Mouse (Mus musculus) liver, embryonic 15.5 days (tissue): Measurements from ENCODE around the gene Pigr. TPM values are rescaled to one million over a fixed set of nuclear protein-coding genes. Genes with fewer than 3 reads are reported as not detected.

ENCODE experiments used
- ATAC-seq: fragments of 200-750 bp; cut with Nextera tagmentation; 2 replicates; pipeline ENCODE4 v1.8.0; 2017; ENCODE audit warnings: moderate number of reproducible peaks, mild to moderate bottlenecking, moderate library complexity; ENCODE audit not compliant: insufficient read depth
- H3K27ac ChIP-seq: fragments of 300-500 bp; sonication (generic); replicated peaks from 2 replicates; pipeline ENCODE4 v1.5.1; 2015; ENCODE audit warnings: mild to moderate bottlenecking, inconsistent platforms
- H3K27me3 ChIP-seq: fragments of 300-500 bp; sonication (generic); 2 replicates; pipeline ENCODE4 v1.6.1; 2015; ENCODE audit warnings: mild to moderate bottlenecking, inconsistent platforms
- H3K36me3 ChIP-seq: fragments of 300-500 bp; sonication (generic); replicated peaks from 2 replicates; pipeline ENCODE4 v1.6.1; 2015; ENCODE audit warnings: moderate library complexity, mild to moderate bottlenecking, inconsistent platforms
- H3K4me1 ChIP-seq: fragments of 300-500 bp; sonication (generic); replicated peaks from 2 replicates; pipeline ENCODE4 v1.6.1; 2015; ENCODE audit warnings: inconsistent platforms
- H3K4me2 ChIP-seq: fragments of 300-500 bp; sonication (generic); 2 replicates; pipeline ENCODE4 v1.6.1; 2015; ENCODE audit warnings: moderate library complexity, mild to moderate bottlenecking, inconsistent platforms
- H3K4me3 ChIP-seq: fragments of 300-500 bp; sonication (generic); replicated peaks from 2 replicates; pipeline ENCODE4 v1.5.1; 2015; ENCODE audit warnings: mild to moderate bottlenecking, inconsistent platforms
- H3K9ac ChIP-seq: fragments of 300-500 bp; sonication (generic); 2 replicates; pipeline ENCODE4 v1.6.1; 2015; ENCODE audit warnings: moderate library complexity, mild to moderate bottlenecking, inconsistent platforms
- H3K9me3 ChIP-seq: fragments of 300-500 bp; sonication (generic); replicated peaks from 2 replicates; pipeline ENCODE4 v1.6.1; 2016; ENCODE audit warnings: inconsistent platforms
- WGBS: fragments of 180-500 bp; shearing (Covaris S2); methylation state at CpG from one replicate; pipeline ENCODE4 v1.1.7; 2015; ENCODE audit warnings: mixed read lengths; ENCODE audit not compliant: insufficient replicate concordance; 5-methylcytosine and 5-hydroxymethylcytosine counted together
- polyA plus RNA-seq: library from polyadenylated mRNA; unstranded; fragments of >200 nt; fragmentation: Nextera tagmentation; extraction: Ambion mirVana; gene quantifications from 2 replicates; pipeline ENCODE4 v1.2.1, GENCODE M21; 2015

The Pigr gene
- 0.24 and 0.40 TPM in 2 replicates for polyA plus RNA-seq

DNA sequence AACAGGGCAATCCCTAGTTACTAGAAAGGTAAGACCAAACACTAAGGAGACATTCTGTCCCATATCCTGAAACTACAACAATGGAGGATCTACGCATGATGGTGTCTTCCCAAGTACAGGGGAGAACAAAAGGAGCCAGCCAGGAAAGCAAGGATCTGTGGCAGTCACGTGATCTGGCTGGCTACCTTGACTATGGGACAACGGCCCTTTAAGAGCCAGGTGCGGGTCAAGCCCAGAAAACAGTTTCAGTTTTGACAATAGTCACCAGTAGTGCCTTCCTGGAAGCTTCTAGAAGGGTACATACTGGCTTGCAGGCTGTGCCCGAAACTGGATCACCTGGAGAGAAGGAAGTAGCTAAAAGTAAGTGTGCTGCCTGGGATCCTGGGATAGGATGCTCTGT, at the start of gene Pigr:
TSS of gene Pigr (plus strand) at position 237 of the 400 bp plus-strand sequence.
- H3K9ac ChIP-seq = no peak within 1 kb of the TSS
- H3K36me3 ChIP-seq = no peaks in the 10 kb centered on the region
- no peak within 1 kb of the TSS for H3K4me2 ChIP-seq
- H3K27ac ChIP-seq = no peak within 1 kb of the TSS
- ATAC-seq = no peak
- no peaks in the 10 kb centered on the region for H3K9me3 ChIP-seq
- no peaks in the 10 kb centered on the region for H3K27me3 ChIP-seq
- 0 out of 2 replicates have a peak, but pooled peaks cover 4% of the 10 kb centered on the region for H3K4me1 ChIP-seq
- 63% methylated on average over 5 of the region's 5 CpGs for WGBS
- no peak within 1 kb of the TSS for H3K4me3 ChIP-seq

DNA sequence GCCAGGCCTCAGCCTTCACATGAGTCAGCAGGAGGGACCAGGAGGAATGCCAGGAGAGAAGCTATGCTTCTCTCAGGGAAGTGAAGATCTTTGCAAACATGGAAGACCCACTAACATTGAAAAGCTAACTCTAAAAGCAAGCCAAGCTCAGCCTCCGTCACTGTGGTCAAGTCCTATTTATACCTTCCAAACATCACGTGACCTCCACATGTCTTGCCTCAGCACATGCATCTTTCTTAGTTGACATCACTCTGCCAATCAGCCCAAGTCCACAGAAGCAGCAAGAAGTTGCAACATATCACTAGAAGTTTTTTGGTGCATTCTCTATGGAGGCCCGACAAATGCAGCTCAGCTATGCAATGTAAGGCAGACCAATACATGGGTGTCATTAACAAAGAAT, 46.6 kb upstream of the Pigr start:
- no peaks in the 10 kb centered on the region for H3K36me3 ChIP-seq
- WGBS = 75% methylated on average over 3 of the region's 3 CpGs
- H3K4me2 ChIP-seq = no peak overlapping the region
- H3K4me1 ChIP-seq = peaks cover 8% of the 10 kb centered on the region; the same call in 1 of the 2 replicates
- no peak for ATAC-seq
- H3K9me3 ChIP-seq = no peaks in the 10 kb centered on the region
- no peak overlapping the region for H3K9ac ChIP-seq
- H3K27ac ChIP-seq = no peak overlapping the region
- H3K27me3 ChIP-seq = peaks cover 7% of the 10 kb centered on the region; the same call in 1 of the 2 replicates
- no peak overlapping the region for H3K4me3 ChIP-seq

DNA sequence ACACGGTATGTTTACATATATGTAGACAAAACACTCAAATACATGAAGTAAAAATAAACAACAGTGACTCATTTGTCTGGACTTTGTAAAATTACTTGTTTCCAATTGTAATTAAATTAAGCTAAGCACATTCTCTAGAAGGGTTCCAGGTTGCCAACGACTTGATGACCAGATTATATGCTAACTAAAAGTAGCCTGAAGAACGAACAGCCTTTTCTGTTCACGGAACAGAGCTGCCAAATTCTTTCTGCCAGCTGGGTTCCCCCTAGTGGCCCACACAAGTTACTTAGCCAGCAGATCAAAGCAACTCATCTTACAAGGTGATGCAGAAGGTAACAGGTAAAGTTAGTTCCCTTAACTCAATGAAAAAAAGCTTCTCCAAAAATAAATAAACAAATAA, 42.4 kb upstream of the Pigr start:
- WGBS = 24% methylated on average over 4 of the region's 4 CpGs
- peaks cover 15% of the 10 kb centered on the region; the same call in 1 of the 2 replicates for H3K27me3 ChIP-seq
- no peak overlapping the region for H3K27ac ChIP-seq
- no peak overlapping the region for H3K4me2 ChIP-seq
- no peak overlapping the region for H3K4me3 ChIP-seq
- H3K9me3 ChIP-seq = no peaks in the 10 kb centered on the region
- peaks cover 8% of the 10 kb centered on the region; the same call in 1 of the 2 replicates for H3K4me1 ChIP-seq
- no peaks in the 10 kb centered on the region for H3K36me3 ChIP-seq
- no peak for ATAC-seq
- H3K9ac ChIP-seq = no peak overlapping the region

DNA sequence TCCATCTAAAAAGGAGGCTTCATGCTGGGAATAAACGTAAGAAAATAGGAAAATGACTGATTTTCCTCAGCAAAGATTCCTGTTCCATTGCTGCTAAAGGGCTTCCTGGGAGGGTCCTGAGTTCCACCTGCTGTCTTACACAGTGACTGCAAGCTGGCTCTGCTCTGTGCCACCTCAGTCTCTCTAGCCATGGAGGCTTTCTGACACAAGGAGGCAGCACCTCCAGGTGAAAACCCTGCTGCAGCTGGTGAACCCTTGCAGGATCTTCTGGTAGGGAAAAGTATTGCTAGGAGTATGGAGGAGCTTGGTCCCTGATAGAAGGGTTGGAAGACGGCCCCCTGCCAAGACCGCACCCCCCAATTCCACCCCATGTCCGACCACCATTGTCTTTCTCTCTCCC, 39.5 kb upstream of the Pigr start:
- Histone ChIP-seq H3K27me3 (peaks cover 11% of the 10 kb centered on the region; the same call in 1 of the 2 replicates), H3K4me2 (no peak overlapping the region), H3K9me3 (no peaks in the 10 kb centered on the region), H3K27ac (no peak overlapping the region), H3K4me1 (peaks cover 8% of the 10 kb centered on the region; the same call in 1 of the 2 replicates), H3K36me3 (no peaks in the 10 kb centered on the region), H3K9ac (no peak overlapping the region), H3K4me3 (no peak overlapping the region)
- WGBS = 26% methylated on average over 4 of the region's 4 CpGs
- no peak for ATAC-seq

DNA sequence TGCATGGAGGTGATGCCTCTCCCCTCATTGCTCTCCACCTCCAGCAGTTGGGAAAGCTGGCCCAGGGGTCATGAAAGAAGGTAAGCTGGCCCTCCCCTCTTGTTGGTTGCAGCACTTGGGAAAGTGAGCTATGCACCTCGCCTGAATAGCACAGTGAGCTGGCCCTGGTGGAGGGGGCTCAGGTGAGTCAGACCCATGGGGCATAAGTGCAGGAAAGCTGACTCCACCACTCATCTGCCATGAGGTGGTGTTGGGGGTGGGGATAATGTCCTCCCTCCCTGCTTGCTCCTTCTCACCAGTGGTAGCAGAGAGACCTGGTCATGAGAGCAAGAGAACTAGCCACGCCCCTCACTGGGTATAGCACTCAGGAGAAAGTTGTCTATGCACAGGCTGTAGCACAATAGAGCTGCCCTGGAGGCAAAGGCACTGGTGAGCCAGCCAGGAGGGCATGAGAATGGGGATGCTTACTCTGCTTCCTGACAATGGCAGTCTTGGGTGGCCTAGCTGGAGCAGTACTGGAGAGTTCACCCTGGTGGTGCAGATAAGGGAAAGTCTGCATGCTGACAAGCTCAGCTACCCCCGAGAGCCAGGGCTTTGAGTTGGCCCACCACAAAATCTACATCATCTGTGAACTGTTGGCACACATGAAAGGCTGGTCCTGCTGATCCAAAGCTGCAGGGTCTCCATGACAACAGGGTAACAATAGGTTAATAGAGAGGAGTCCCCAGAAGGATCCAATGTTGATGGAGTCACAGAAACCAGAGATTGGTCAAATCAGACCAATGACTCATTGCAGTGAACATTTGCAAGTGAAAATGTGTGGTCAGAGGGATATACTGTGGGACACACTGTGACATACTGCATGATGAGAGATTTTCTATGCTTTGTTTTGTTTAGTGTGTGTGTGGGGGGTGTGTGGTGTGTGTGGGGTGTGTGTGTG, 36.7 kb upstream of the Pigr start:
- Histone ChIP-seq H3K4me1 (no peaks in the 10 kb centered on the region), H3K9ac (no peak overlapping the region), H3K9me3 (no peaks in the 10 kb centered on the region), H3K27me3 (0 out of 2 replicates have a peak, but pooled peaks cover 8% of the 10 kb centered on the region), H3K4me3 (no peak overlapping the region), H3K4me2 (no peak overlapping the region), H3K36me3 (no peaks in the 10 kb centered on the region), H3K27ac (no peak overlapping the region)
- ATAC-seq = no peak
- 34% methylated on average over 3 of the region's 3 CpGs for WGBS

DNA sequence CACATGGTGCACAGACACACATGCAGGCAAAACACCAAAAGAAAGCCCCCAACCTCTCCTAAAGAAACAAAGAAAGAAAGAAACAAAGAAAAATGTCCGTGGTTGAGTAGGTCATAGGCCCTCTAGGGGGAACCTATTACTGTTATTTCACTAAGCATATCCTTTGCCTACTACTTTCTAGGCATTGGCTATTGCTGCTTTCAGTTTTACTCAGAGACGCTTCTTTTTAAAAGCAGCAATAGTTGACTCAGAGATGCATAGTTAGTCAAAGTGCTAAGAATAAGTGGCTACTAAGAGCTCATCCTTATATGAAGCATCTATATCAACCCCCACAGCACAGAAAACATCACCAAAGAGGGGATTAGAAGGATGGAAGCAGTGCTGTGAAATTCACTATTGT, 31.2 kb upstream of the Pigr start:
- H3K9me3 ChIP-seq = no peaks in the 10 kb centered on the region
- 48% methylated on average over 2 of the region's 2 CpGs for WGBS
- H3K27ac ChIP-seq = no peak overlapping the region
- no peak overlapping the region for H3K9ac ChIP-seq
- no peaks in the 10 kb centered on the region for H3K27me3 ChIP-seq
- H3K4me2 ChIP-seq = no peak overlapping the region
- no peaks in the 10 kb centered on the region for H3K4me1 ChIP-seq
- no peak for ATAC-seq
- no peak overlapping the region for H3K4me3 ChIP-seq
- H3K36me3 ChIP-seq = no peaks in the 10 kb centered on the region

DNA sequence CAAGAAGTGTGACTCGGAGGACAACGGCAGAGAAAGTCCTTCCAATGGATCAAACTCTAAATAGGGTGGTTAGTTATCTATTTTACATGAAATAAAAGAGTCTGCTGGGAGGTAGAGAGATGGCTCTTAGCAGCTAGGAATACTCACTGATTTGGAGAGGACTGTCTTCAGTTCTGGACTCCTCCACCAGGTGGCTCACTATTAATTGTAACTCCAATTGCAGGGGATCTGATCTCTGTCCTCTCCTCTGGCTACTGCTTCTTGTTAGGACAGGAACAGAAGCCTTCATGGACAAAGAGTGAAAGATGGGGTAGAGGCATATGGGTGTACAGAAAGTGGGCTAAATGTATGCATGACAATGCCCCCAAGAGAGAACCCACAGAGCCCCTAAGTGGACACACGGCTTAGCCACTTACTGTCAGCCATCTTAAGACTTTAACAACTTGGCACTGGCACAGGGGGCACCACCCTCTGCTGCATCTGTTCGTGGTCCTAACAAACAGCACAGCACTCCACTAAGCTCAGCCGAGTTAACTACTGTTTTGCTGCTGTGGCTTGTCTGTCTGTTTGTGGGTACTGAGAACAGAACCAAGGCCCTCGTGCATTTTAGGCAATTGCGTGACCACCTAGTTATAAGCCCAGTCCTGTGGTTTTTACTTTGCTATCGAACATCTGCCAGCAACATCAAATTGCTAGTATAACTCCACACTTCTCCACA, 29.4 kb upstream of the Pigr start:
- Histone ChIP-seq H3K27me3 (no peaks in the 10 kb centered on the region), H3K9me3 (no peaks in the 10 kb centered on the region), H3K27ac (no peak overlapping the region), H3K36me3 (no peaks in the 10 kb centered on the region), H3K4me2 (no peak overlapping the region), H3K4me1 (no peaks in the 10 kb centered on the region), H3K4me3 (no peak overlapping the region), H3K9ac (no peak overlapping the region)
- 65% methylated on average over 8 of the region's 8 CpGs for WGBS
- ATAC-seq = no peak

DNA sequence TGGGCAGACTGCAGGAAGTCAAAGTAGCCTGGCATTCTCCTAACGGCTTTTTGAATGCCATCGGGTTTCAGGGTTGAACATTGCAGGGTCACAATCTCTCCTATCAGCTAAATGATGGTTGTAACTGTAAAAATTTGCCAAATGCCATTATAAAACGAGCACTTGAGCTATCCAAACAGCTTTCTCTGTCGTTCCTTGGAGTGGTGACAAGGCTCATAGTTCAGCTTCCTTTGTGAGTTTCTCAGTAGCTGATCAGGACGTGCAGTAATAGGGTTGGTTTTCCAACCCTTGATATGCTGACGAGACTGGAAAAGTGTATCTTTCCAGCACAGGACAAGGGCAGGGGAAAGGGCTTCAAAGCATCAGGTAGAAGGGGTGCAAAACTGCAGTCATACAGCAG, 28.4 kb upstream of the Pigr start:
- H3K4me2 ChIP-seq = no peak overlapping the region
- no peaks in the 10 kb centered on the region for H3K4me1 ChIP-seq
- H3K9me3 ChIP-seq = no peaks in the 10 kb centered on the region
- H3K9ac ChIP-seq = no peak overlapping the region
- WGBS = 43% methylated on average over 6 of the region's 6 CpGs
- ATAC-seq = no peak
- H3K4me3 ChIP-seq = no peak overlapping the region
- no peak overlapping the region for H3K27ac ChIP-seq
- H3K36me3 ChIP-seq = no peaks in the 10 kb centered on the region
- no peaks in the 10 kb centered on the region for H3K27me3 ChIP-seq

DNA sequence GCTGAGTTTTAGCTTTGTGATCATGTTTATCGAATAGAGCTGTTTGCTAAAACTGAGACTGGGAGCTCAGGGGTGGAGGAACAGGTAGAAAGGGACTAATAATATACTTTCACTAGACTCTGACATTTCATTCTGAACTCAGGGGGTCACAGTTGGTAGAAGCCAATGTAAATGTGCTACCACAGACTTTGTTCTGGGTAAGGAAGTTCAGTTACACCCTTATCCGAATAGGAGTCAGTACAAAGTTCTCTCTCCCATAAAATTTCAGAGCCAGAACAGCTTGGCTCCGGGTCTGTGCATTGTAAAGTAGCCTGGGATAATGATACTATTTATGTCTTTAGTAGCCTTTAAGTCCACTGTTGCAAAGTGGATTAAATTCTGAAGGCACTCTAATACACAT, 27.9 kb upstream of the Pigr start:
- no peak for ATAC-seq
- no peak overlapping the region for H3K27ac ChIP-seq
- H3K27me3 ChIP-seq = no peaks in the 10 kb centered on the region
- no peaks in the 10 kb centered on the region for H3K4me1 ChIP-seq
- no peak overlapping the region for H3K9ac ChIP-seq
- H3K9me3 ChIP-seq = no peaks in the 10 kb centered on the region
- H3K4me3 ChIP-seq = no peak overlapping the region
- no peaks in the 10 kb centered on the region for H3K36me3 ChIP-seq
- 46% methylated on average over 3 of the region's 3 CpGs for WGBS
- H3K4me2 ChIP-seq = no peak overlapping the region

DNA sequence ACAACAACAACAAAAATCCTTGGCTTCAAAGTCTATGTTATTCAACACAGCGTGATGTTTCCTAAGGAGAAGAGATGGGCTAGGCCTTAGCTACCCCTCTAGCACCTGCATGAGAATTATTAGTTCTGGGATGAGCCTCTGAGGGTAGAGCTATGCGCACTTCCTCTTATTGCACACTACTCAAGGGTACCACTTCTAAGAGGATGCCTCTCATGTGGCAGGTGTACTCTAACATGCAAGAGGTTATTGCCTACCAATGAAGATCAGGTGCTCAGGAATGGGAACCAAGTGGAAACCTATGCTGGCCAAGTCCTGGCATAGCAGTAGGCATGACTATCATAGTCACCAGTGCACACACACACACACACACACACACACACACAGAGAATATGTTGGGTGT, 27.1 kb upstream of the Pigr start:
- no peak for ATAC-seq
- Histone ChIP-seq H3K9ac (no peak overlapping the region), H3K36me3 (no peaks in the 10 kb centered on the region), H3K27ac (no peak overlapping the region), H3K4me1 (no peaks in the 10 kb centered on the region), H3K9me3 (no peaks in the 10 kb centered on the region), H3K4me3 (no peak overlapping the region), H3K27me3 (no peaks in the 10 kb centered on the region), H3K4me2 (no peak overlapping the region)
- 67% methylated on average over 2 of the region's 2 CpGs for WGBS

DNA sequence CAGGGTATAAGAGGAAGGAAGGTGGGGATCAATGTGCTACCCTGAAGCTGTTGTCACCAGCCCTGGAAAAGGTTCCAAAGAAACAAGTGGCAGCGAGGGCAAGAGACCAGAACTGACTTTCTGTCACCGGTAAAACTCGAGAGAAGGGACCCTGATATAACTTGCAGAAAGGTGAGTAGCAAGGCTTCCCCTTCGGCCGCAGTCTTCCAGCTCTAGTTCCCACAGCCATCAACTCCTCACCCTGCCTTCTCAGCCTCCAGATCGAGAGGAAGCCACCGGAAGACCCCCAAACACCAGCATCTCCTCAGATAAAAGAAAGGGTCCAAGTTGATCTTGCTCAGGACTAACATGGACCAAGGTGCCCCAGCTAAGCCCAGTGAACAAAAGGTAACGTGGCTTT, 25.9 kb upstream of the Pigr start, which contains the start of gene Fcamr:
TSS of gene Fcamr (plus strand) at position 301 of the 400 bp plus-strand sequence.
- no peaks in the 10 kb centered on the region for H3K27me3 ChIP-seq
- H3K4me2 ChIP-seq = no peak within 1 kb of the TSS
- no peak for ATAC-seq
- no peaks in the 10 kb centered on the region for H3K9me3 ChIP-seq
- H3K4me3 ChIP-seq = no peak within 1 kb of the TSS
- no peaks in the 10 kb centered on the region for H3K36me3 ChIP-seq
- no peak within 1 kb of the TSS for H3K27ac ChIP-seq
- no peaks in the 10 kb centered on the region for H3K4me1 ChIP-seq
- no peak within 1 kb of the TSS for H3K9ac ChIP-seq
- WGBS = 62% methylated on average over 8 of the region's 8 CpGs
